Mouse (Mus musculus) adrenal gland, postnatal 4 days (tissue): ENCODE results near the gene Meig1. TPM values are rescaled to one million over a fixed set of nuclear protein-coding genes. Genes with fewer than 3 reads are reported as not detected.
A peak's percentile ranks its signal among the peaks of the same experiment; 100 is the strongest.
"Not testable (repeated sequence)": the region's sequence is repeated elsewhere in the genome, so short reads cannot be mapped to it uniquely, and the experiment has no call there.

Experiments
- DNase-seq, 2 experiments: peaks; one replicate each; pipeline ENCODE4 v3.0.0; 2021 to 2022; ENCODE audit warnings: low spot score in 2 of 2, mixed read lengths in 2 of 2
- long read RNA-seq, 2 experiments: library from polyadenylated mRNA; stranded (forward); transcript quantifications; one replicate each; pipeline ENCODE4 v2.0.0; 2021
- total RNA-seq, 2 experiments: library from RNA; stranded (reverse); gene quantifications; 2 replicates each; pipeline ENCODE4 v1.2.3; 2021

Gene Meig1
- 1 to 10 TPM in 1 of 2 experiments, under 1 TPM in 1; 0.67 to 2.3 TPM for total RNA-seq
- long read RNA-seq, experiment 1, partial matches to known transcripts: 1 of 2 reads
- long read RNA-seq, experiment 1, other reads (novel, unspliced or antisense): 1 of 2 reads
- long read RNA-seq, experiment 2, partial matches to known transcripts: 0 of 1 reads
- long read RNA-seq, experiment 2, other reads (novel, unspliced or antisense): 0 of 1 reads

GRCm38 (mm10) chr2:3422548-3422947 is at the start of gene Meig1:
TSS of gene Meig1 (minus strand) at chr2:3422648.
- no peak for DNase-seq

GRCm38 (mm10) chr2:3456590-3456989 is 34.1 kb upstream of the Meig1 start:
- DNase-seq: no peak

- DNase-seq: no peak
These were observed 30.6 kb upstream of the Meig1 start for GRCm38 (mm10) chr2:3453096-3453495.

- no peak for DNase-seq
These were observed 27.0 kb upstream of the Meig1 start for GRCm38 (mm10) chr2:3449431-3449830.

- no peak for DNase-seq
These were observed 23.5 kb upstream of the Meig1 start for GRCm38 (mm10) chr2:3445984-3446383.

- DNase-seq: no peak
These were observed 21.8 kb upstream of the Meig1 start for GRCm38 (mm10) chr2:3444206-3444605.

- DNase-seq: no peak
These were observed 15.5 kb upstream of the Meig1 start for GRCm38 (mm10) chr2:3437956-3438355.

- no peak for DNase-seq
These were observed 13.1 kb upstream of the Meig1 start for GRCm38 (mm10) chr2:3435369-3436061.

GRCm38 (mm10) chr2:3430956-3431355 is 8.5 kb upstream of the Meig1 start:
- DNase-seq: no peak

GRCm38 (mm10) chr2:3424579-3424910 is 2.1 kb upstream of the Meig1 start:
- no peak for DNase-seq

GRCm38 (mm10) chr2:3423841-3424578 is 1.6 kb upstream of the Meig1 start, which contains the start of gene Dclre1c:
TSS of gene Dclre1c (plus strand) at chr2:3424131.
- DNase-seq: peak; percentile 62 to 74

- DNase-seq: no peak
These were observed 2.3 kb downstream of the Meig1 start for GRCm38 (mm10) chr2:3420157-3420556.

GRCm38 (mm10) chr2:3418883-3419431 is 3.5 kb downstream of the Meig1 start:
- peak; percentile 91 to 95 for DNase-seq

GRCm38 (mm10) chr2:3415676-3416075 is 6.8 kb downstream of the Meig1 start:
- DNase-seq: no peak

- DNase-seq: peak; percentile 22 to 23
These were observed 8.2 kb downstream of the Meig1 start for GRCm38 (mm10) chr2:3414241-3414640.

- DNase-seq: no peak
These were observed 14.7 kb downstream of the Meig1 start for GRCm38 (mm10) chr2:3407756-3408155.

- no peak for DNase-seq
These were observed 16.5 kb downstream of the Meig1 start for GRCm38 (mm10) chr2:3405981-3406380.

GRCm38 (mm10) chr2:3397110-3397509 is 25.3 kb downstream of the Meig1 start, which contains the start of gene Olah:
TSS of gene Olah (minus strand) at chr2:3397210.
- DNase-seq: not testable (repeated sequence)

GRCm38 (mm10) chr2:3391945-3392344 is 30.5 kb downstream of the Meig1 start:
- no peak for DNase-seq

- DNase-seq: no peak
These were observed 35.2 kb downstream of the Meig1 start for GRCm38 (mm10) chr2:3387105-3387860.

- no peak for DNase-seq
These were observed 57.3 kb downstream of the Meig1 start for GRCm38 (mm10) chr2:3365127-3365526.
